Mouse (Mus musculus): ENCODE measurements around the gene Tmcc2. TPM values are rescaled to one million over a fixed set of nuclear protein-coding genes. Genes with fewer than 3 reads are reported as not detected.

Tmcc2 gene
- polyA plus RNA-seq, 1 experiment from 2014 or later: 33.9 TPM

GRCm38 (mm10) chr1:132388813-132389803 lies 2.0 kb downstream of the Tmcc2 start:
- no peaks in the 10 kb centered on the region for H3K27me3 ChIP-seq
- WGBS: 51% methylated on average over 8 of the region's 8 CpGs
- H3K4me3 ChIP-seq: peak overlapping the region; percentile 78
- peak overlapping the region; percentile 91 for H3K4me2 ChIP-seq
- peak overlapping the region; percentile 94 for H3K27ac ChIP-seq (replicated peaks)
- H3K9ac ChIP-seq: peak overlapping the region; percentile 96
- ATAC-seq (ENCODE audit: low read depth): no peak
- no peaks in the 10 kb centered on the region for H3K36me3 ChIP-seq
- H3K9me3 ChIP-seq: no peaks in the 10 kb centered on the region
- H3K4me1 ChIP-seq (replicated peaks): peaks cover 72% of the 10 kb centered on the region

GRCm38 (mm10) chr1:132387943-132388342 lies 3.1 kb downstream of the Tmcc2 start:
- H3K9ac ChIP-seq: peak overlapping the region; percentile 96
- ATAC-seq (ENCODE audit: low read depth): no peak

GRCm38 (mm10) chr1:132386266-132386665 lies 4.8 kb downstream of the Tmcc2 start:
- peak overlapping the region; percentile 67; the same call in 1 of the 2 replicates for H3K27ac ChIP-seq (replicated peaks)
- H3K4me1 ChIP-seq (replicated peaks): peaks cover 88% of the 10 kb centered on the region
- H3K4me3 ChIP-seq: no peak overlapping the region
- no peaks in the 10 kb centered on the region for H3K9me3 ChIP-seq
- H3K27me3 ChIP-seq: no peaks in the 10 kb centered on the region
- no peak overlapping the region for H3K4me2 ChIP-seq
- peaks cover 7% of the 10 kb centered on the region; the same call in 1 of the 2 replicates for H3K36me3 ChIP-seq
- WGBS: 76% methylated on average over 4 of the region's 4 CpGs
- no peak for ATAC-seq (ENCODE audit: low read depth)
- H3K9ac ChIP-seq: no peak overlapping the region; the same call in 1 of the 2 replicates

More at GRCm38 (mm10) chr1:132387943-132388342, 3.1 kb downstream of the Tmcc2 start:
- peak overlapping the region; percentile 30 for H3K27ac ChIP-seq (replicated peaks)
- no peaks in the 10 kb centered on the region for H3K36me3 ChIP-seq
- WGBS: 43% methylated on average over 4 of the region's 4 CpGs
- peaks cover 80% of the 10 kb centered on the region for H3K4me1 ChIP-seq (replicated peaks)
- H3K9me3 ChIP-seq: no peaks in the 10 kb centered on the region
- H3K4me3 ChIP-seq: peak overlapping the region; percentile 78; the same call in 1 of the 2 replicates
- no peaks in the 10 kb centered on the region for H3K27me3 ChIP-seq
- H3K4me2 ChIP-seq: peak overlapping the region; percentile 91

GRCm38 (mm10) chr1:132385711-132386110 lies 5.4 kb downstream of the Tmcc2 start:
- Histone ChIP-seq H3K4me2 (peak overlapping the region; percentile 36), H3K4me1 (replicated peaks) (peaks cover 91% of the 10 kb centered on the region), H3K27ac (replicated peaks) (peak overlapping the region; percentile 67), H3K4me3 (no peak overlapping the region), H3K36me3 (peaks cover 12% of the 10 kb centered on the region; the same call in 1 of the 2 replicates), H3K27me3 (no peaks in the 10 kb centered on the region), H3K9me3 (no peaks in the 10 kb centered on the region), H3K9ac (no peak overlapping the region; the same call in none of the 2 replicates)
- WGBS: 69% methylated on average over 4 of the region's 4 CpGs
- no peak for ATAC-seq (ENCODE audit: low read depth)

- ATAC-seq (ENCODE audit: low read depth): no peak
- no peaks in the 10 kb centered on the region for H3K9me3 ChIP-seq
- peak overlapping the region; percentile 36 for H3K4me2 ChIP-seq
- no peak overlapping the region for H3K4me3 ChIP-seq
- H3K27ac ChIP-seq (replicated peaks): peak overlapping the region; percentile 67
- H3K4me1 ChIP-seq (replicated peaks): peaks cover 86% of the 10 kb centered on the region
- peaks cover 16% of the 10 kb centered on the region; the same call in 1 of the 2 replicates for H3K36me3 ChIP-seq
- 33% methylated on average over 14 of the region's 14 CpGs for WGBS
- H3K9ac ChIP-seq: peak overlapping the region; percentile 51; the same call in 1 of the 2 replicates
- H3K27me3 ChIP-seq: no peaks in the 10 kb centered on the region
Measured at GRCm38 (mm10) chr1:132385266-132385665, 5.8 kb downstream of the Tmcc2 start.

- Histone ChIP-seq H3K9me3 (no peaks in the 10 kb centered on the region), H3K36me3 (peaks cover 28% of the 10 kb centered on the region), H3K9ac (0 out of 2 replicates have a peak overlapping the region, but pooled peaks have one; percentile 18), H3K4me1 (replicated peaks) (peaks cover 74% of the 10 kb centered on the region), H3K4me3 (no peak overlapping the region), H3K4me2 (no peak overlapping the region), H3K27ac (replicated peaks) (peak overlapping the region; percentile 67), H3K27me3 (no peaks in the 10 kb centered on the region)
- WGBS: 91% methylated on average over 8 of the region's 8 CpGs
- no peak for ATAC-seq (ENCODE audit: low read depth)
Measured at GRCm38 (mm10) chr1:132384001-132384554, 7.0 kb downstream of the Tmcc2 start.

GRCm38 (mm10) chr1:132381929-132382328 lies 9.2 kb downstream of the Tmcc2 start:
- 0 out of 2 replicates have a peak overlapping the region, but pooled peaks have one; percentile 26 for H3K9ac ChIP-seq
- peaks cover 45% of the 10 kb centered on the region for H3K36me3 ChIP-seq
- no peaks in the 10 kb centered on the region for H3K27me3 ChIP-seq
- no peak overlapping the region for H3K4me2 ChIP-seq
- no peak overlapping the region for H3K27ac ChIP-seq (replicated peaks)
- peaks cover 67% of the 10 kb centered on the region for H3K4me1 ChIP-seq (replicated peaks)
- H3K4me3 ChIP-seq: no peak overlapping the region
- 56% methylated on average over 10 of the region's 10 CpGs for WGBS
- no peaks in the 10 kb centered on the region for H3K9me3 ChIP-seq
- no peak for ATAC-seq (ENCODE audit: low read depth)

- Histone ChIP-seq H3K4me2 (no peak overlapping the region), H3K4me3 (no peak overlapping the region), H3K36me3 (peaks cover 45% of the 10 kb centered on the region), H3K27me3 (no peaks in the 10 kb centered on the region), H3K9me3 (no peaks in the 10 kb centered on the region), H3K9ac (no peak overlapping the region), H3K4me1 (replicated peaks) (peaks cover 67% of the 10 kb centered on the region), H3K27ac (replicated peaks) (no peak overlapping the region)
- WGBS: 81% methylated on average over 27 of the region's 27 CpGs
- no peak for ATAC-seq (ENCODE audit: low read depth)
Measured at GRCm38 (mm10) chr1:132380550-132381100, 10.5 kb downstream of the Tmcc2 start.

- no peak overlapping the region for H3K9ac ChIP-seq
- no peaks in the 10 kb centered on the region for H3K9me3 ChIP-seq
- H3K27me3 ChIP-seq: no peaks in the 10 kb centered on the region
- no peak overlapping the region for H3K27ac ChIP-seq (replicated peaks)
- H3K4me2 ChIP-seq: no peak overlapping the region
- peaks cover 45% of the 10 kb centered on the region for H3K36me3 ChIP-seq
- ATAC-seq (ENCODE audit: low read depth): no peak
- H3K4me3 ChIP-seq: no peak overlapping the region
- H3K4me1 ChIP-seq (replicated peaks): peaks cover 70% of the 10 kb centered on the region
- WGBS: 91% methylated on average over 3 of the region's 3 CpGs
Measured at GRCm38 (mm10) chr1:132377811-132378210, 13.3 kb downstream of the Tmcc2 start.

- Histone ChIP-seq H3K27ac (replicated peaks) (peak overlapping the region; percentile 79), H3K4me2 (no peak overlapping the region), H3K27me3 (no peaks in the 10 kb centered on the region), H3K9ac (0 out of 2 replicates have a peak overlapping the region, but pooled peaks have one; percentile 0), H3K4me1 (replicated peaks) (peaks cover 70% of the 10 kb centered on the region), H3K4me3 (no peak overlapping the region), H3K36me3 (peaks cover 45% of the 10 kb centered on the region), H3K9me3 (no peaks in the 10 kb centered on the region)
- 70% methylated on average over 7 of the region's 7 CpGs for WGBS
- ATAC-seq (ENCODE audit: low read depth): no peak
Measured at GRCm38 (mm10) chr1:132377055-132377365, 14.1 kb downstream of the Tmcc2 start.

- Histone ChIP-seq H3K36me3 (peaks cover 39% of the 10 kb centered on the region), H3K9me3 (no peaks in the 10 kb centered on the region), H3K9ac (0 out of 2 replicates have a peak overlapping the region, but pooled peaks have one; percentile 0), H3K27me3 (no peaks in the 10 kb centered on the region), H3K4me1 (replicated peaks) (peaks cover 71% of the 10 kb centered on the region), H3K4me2 (no peak overlapping the region), H3K4me3 (no peak overlapping the region), H3K27ac (replicated peaks) (peak overlapping the region; percentile 79)
- WGBS: 74% methylated on average over 8 of the region's 8 CpGs
- no peak for ATAC-seq (ENCODE audit: low read depth)
Measured at GRCm38 (mm10) chr1:132376211-132377054, 14.6 kb downstream of the Tmcc2 start.

Measured in neural tube, embryonic 13.5 days (tissue).